Mouse (Mus musculus) lung, embryonic 16.5 days (tissue): ENCODE data around the gene Pla2g1b. TPM values are rescaled to one million over a fixed set of nuclear protein-coding genes. Genes with fewer than 3 reads are reported as not detected.
"Not testable (repeated sequence)": the region's sequence is repeated elsewhere in the genome, so short reads cannot be mapped to it uniquely, and the experiment has no call there.

Experiments used
- ATAC-seq: fragments of 200-750 bp; cut with Nextera tagmentation; 2 replicates; pipeline ENCODE4 v1.8.0; 2017; ENCODE audit warnings: low read depth, mild to moderate bottlenecking, moderate library complexity
- H3K27ac ChIP-seq: fragments of 300-500 bp; sonication (generic); 2 replicates; pipeline ENCODE4 v1.5.1; 2014; ENCODE audit warnings: mild to moderate bottlenecking, control low read depth, low read length
- H3K27me3 ChIP-seq: fragments of 300-500 bp; sonication (generic); 2 replicates; pipeline ENCODE4 v1.6.1; 2014; ENCODE audit warnings: low read depth, low read length, mixed read lengths; ENCODE audit not compliant: control insufficient read depth, insufficient read depth
- H3K36me3 ChIP-seq: fragments of 300-500 bp; sonication (generic); 2 replicates; pipeline ENCODE4 v1.6.1; 2014; ENCODE audit warnings: low read length; ENCODE audit not compliant: control insufficient read depth, insufficient read depth
- H3K4me1 ChIP-seq: fragments of 300-500 bp; sonication (generic); replicated peaks from 2 replicates; pipeline ENCODE4 v1.6.1; 2014; ENCODE audit warnings: low read length, mixed read lengths; ENCODE audit not compliant: control insufficient read depth, insufficient read depth
- H3K4me2 ChIP-seq: fragments of 300-500 bp; sonication (generic); 2 replicates; pipeline ENCODE4 v1.6.1; 2014; ENCODE audit warnings: low read depth, low read length, control low read depth
- H3K4me3 ChIP-seq: fragments of 300-500 bp; sonication (generic); 2 replicates; pipeline ENCODE4 v1.5.1; 2014; ENCODE audit warnings: mild to moderate bottlenecking, low read length, control low read depth
- H3K9ac ChIP-seq: fragments of 300-500 bp; sonication (generic); 2 replicates; pipeline ENCODE4 v1.6.1; 2014; ENCODE audit warnings: low read length, control low read depth
- H3K9me3 ChIP-seq: fragments of 300-500 bp; sonication (generic); 2 replicates; pipeline ENCODE4 v1.6.1; 2016; ENCODE audit warnings: low read length; ENCODE audit not compliant: control insufficient read depth
- WGBS: fragments of 180-500 bp; shearing (Covaris S2); extraction: QIAGEN DNeasy Blood & Tissue Kit; methylation state at CpG from one replicate; pipeline ENCODE4 v1.1.7; 2014; 5-methylcytosine and 5-hydroxymethylcytosine counted together
- polyA plus RNA-seq: library from polyadenylated mRNA; unstranded; fragments of >200 nt; fragmentation: Nextera tagmentation; extraction: Ambion mirVana; gene quantifications from 2 replicates; pipeline ENCODE4 v1.2.1, GENCODE M21; 2015

Pla2g1b gene
- polyA plus RNA-seq, 1 experiment from 2014 or later: 9.8 TPM

DNA sequence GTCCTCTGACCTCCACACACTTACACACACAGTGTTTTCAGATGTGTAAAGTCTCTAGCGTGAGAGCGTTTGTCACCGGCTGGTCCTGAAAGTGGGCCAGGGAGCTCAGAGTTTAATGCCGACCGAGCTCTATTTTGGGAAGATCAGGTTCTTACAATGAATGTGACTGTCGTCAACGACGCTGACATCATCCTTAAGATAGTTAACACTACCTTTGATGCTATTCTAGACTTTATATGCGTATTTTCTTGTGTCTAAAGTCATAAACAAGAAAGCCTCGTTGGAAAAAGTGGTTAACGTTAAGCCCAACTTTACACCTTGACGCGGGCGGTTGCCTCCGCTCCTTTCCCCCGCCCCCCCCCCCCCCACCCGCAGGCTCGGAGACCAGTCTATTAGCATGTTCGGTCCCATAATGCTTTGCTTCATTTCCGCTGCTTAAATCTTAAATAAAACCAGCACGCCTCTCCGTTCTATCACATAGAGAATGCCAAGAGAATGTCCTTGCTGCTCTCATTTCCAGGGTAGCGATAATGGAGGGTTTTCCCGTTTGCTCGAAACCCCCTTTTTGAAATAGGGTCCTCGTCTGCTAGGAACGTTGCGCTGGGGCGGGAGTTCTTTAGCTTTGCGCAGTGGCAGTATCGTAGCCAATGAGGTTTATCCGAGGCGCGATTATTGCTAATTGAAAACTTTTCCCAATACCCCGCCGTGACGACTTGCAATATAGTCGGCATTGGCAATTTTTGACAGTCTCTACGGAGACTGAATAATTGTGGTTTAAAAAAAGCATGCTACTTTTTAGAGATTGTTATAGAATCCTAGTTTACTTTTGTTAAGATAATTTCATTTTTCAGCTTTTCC is 23.0 kb downstream of the Pla2g1b start:
- H3K4me1 ChIP-seq: peaks cover 28% of the 10 kb centered on the region
- ATAC-seq: peak; percentile 74
- peak overlapping the region; percentile 100 for H3K27ac ChIP-seq
- peak overlapping the region; percentile 49 for H3K4me3 ChIP-seq
- no peaks in the 10 kb centered on the region for H3K9me3 ChIP-seq
- peak overlapping the region; percentile 83 for H3K4me2 ChIP-seq
- peak overlapping the region; percentile 86 for H3K9ac ChIP-seq
- no peaks in the 10 kb centered on the region for H3K27me3 ChIP-seq
- WGBS: under 1% methylated on average over 38 of the region's 39 CpGs
- no peaks in the 10 kb centered on the region for H3K36me3 ChIP-seq

GRCm38 (mm10) chr5:115489699-115490637 is 23.9 kb downstream of the Pla2g1b start:
- no peaks in the 10 kb centered on the region for H3K27me3 ChIP-seq
- under 1% methylated on average over 50 of the region's 50 CpGs for WGBS
- H3K27ac ChIP-seq: peak overlapping the region; percentile 100
- peak; percentile 81 for ATAC-seq
- H3K36me3 ChIP-seq: no peaks in the 10 kb centered on the region
- H3K9me3 ChIP-seq: no peaks in the 10 kb centered on the region
- peaks cover 31% of the 10 kb centered on the region for H3K4me1 ChIP-seq
- peak overlapping the region; percentile 83 for H3K4me2 ChIP-seq
- peak overlapping the region; percentile 49 for H3K4me3 ChIP-seq
- H3K9ac ChIP-seq: peak overlapping the region; percentile 86

- Histone ChIP-seq H3K9ac (no peak overlapping the region), H3K27ac (peak overlapping the region; percentile 79), H3K4me3 (no peak overlapping the region), H3K9me3 (no peaks in the 10 kb centered on the region), H3K27me3 (no peaks in the 10 kb centered on the region), H3K4me2 (peak overlapping the region; percentile 39), H3K4me1 (peaks cover 31% of the 10 kb centered on the region), H3K36me3 (no peaks in the 10 kb centered on the region)
- WGBS: 10% methylated on average over 8 of the region's 8 CpGs
- no peak for ATAC-seq
These were observed 24.6 kb downstream of the Pla2g1b start for GRCm38 (mm10) chr5:115490638-115491000.

DNA sequence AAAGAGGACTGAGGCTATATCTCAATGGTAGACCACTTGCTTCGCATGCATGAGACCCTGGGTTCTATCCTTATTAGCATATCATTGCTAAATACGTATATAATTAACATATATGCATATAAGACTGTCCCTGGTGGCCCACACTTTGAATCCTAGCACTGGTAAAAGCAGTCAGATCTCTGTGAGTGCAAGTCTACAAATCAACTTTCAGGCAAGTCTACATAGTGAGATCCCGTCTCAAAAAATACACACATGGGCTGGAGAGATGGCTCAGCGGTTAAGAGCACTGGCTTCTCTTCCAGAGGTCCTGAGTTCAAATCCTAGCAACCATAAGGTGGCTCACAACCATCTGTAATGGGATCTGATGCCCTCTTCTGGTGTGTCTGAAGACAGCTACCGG is 25.0 kb downstream of the Pla2g1b start:
- no peaks in the 10 kb centered on the region for H3K9me3 ChIP-seq
- no peak overlapping the region for H3K4me3 ChIP-seq
- H3K27ac ChIP-seq: peak overlapping the region; percentile 79; the same call in 1 of the 2 replicates
- H3K4me2 ChIP-seq: peak overlapping the region; percentile 39
- ATAC-seq: no peak
- peaks cover 31% of the 10 kb centered on the region for H3K4me1 ChIP-seq
- H3K36me3 ChIP-seq: no peaks in the 10 kb centered on the region
- 29% methylated on average over 5 of the region's 5 CpGs for WGBS
- H3K9ac ChIP-seq: no peak overlapping the region
- no peaks in the 10 kb centered on the region for H3K27me3 ChIP-seq

DNA sequence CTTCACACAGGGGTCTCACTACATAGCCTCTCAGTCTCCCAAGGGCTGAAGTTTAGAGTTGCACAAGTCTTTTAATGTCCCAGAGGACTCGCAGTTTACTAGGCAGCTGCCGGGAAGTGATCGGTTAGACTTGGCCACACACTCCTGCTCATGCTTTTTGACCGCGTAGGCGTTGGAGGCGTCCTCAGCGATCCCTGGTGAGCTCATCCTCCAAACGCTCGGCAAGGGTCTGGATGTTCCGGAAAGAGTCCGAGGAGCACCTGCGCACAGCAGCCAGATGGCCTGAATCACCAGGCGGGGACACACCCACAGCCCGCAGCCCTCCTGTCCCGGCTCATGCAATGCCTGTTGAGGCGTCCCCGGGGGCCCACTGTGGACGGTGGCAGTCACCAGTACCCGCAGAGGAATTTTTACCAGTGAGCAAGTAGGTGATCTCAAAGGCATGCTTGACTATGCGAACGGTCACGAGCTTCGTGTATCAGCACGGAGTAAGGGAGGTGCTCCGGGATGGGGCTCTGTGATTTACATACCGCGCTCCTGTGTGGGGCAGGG is 25.8 kb downstream of the Pla2g1b start:
- Histone ChIP-seq H3K27ac (peak overlapping the region; percentile 30; the same call in 1 of the 2 replicates), H3K9ac (peak overlapping the region; percentile 67), H3K4me1 (peaks cover 31% of the 10 kb centered on the region), H3K27me3 (no peaks in the 10 kb centered on the region), H3K36me3 (no peaks in the 10 kb centered on the region), H3K4me3 (peak overlapping the region; percentile 40), H3K4me2 (peak overlapping the region; percentile 70), H3K9me3 (no peaks in the 10 kb centered on the region)
- WGBS: 3% methylated on average over 28 of the region's 28 CpGs
- ATAC-seq: no peak

DNA sequence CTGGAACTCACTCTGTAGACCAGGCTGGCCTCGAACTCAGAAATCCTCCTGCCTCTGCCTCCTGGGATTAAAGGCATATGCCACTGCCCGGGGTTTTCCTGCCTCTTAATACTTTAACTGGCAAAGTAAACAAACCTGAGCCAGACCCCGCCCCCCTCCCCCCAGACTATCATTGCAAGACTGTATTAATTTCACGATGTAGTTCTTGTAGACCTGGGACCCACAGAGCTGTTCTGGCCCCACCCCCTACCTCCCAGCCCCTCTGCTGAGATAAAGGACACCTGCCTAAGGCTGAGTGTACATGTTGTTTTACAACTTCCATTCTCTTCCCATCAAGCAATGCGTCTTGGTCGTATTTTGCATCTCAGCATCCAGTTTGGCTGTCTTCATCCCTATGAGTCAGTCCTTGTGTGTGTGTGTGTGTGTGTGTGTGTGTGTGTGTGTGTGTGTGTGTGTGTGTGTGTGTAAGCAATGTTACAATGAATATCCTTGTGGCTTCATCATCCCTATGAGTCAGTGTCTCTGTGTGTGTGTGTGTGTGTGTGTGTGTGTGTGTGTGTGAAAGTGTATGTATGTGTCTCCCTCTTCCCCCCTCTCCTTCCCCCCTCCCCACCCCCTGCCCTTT is 26.8 kb downstream of the Pla2g1b start:
- Histone ChIP-seq H3K4me2 (no peak overlapping the region), H3K27ac (peak overlapping the region; percentile 87; the same call in 1 of the 2 replicates)
- WGBS: 57% methylated on average over 6 of the region's 6 CpGs

DNA sequence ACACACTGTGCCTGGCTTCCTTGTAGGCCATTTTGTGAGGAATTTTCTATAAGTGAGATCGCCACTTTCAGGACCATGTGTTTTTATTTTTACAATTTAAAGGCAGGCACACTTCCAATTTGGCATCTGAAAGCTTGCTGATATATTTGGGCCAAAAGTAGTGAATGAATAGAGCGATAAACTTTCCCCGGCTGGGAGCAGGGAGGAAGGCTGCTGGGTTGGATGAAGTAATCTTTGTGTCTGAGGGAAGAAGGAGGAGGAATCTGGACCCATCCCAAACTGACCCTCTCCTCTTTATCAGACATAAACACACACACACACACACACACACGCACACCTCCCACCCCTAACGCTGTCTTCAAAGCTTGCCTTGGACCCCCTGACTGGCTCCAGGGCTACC is 27.4 kb downstream of the Pla2g1b start:
- Histone ChIP-seq H3K36me3 (no peaks in the 10 kb centered on the region), H3K27ac (peak overlapping the region; percentile 87), H3K9ac (peak overlapping the region; percentile 8; the same call in 1 of the 2 replicates), H3K4me3 (no peak overlapping the region), H3K4me2 (no peak overlapping the region), H3K27me3 (no peaks in the 10 kb centered on the region), H3K4me1 (peaks cover 33% of the 10 kb centered on the region), H3K9me3 (no peaks in the 10 kb centered on the region)
- ATAC-seq: no peak
- 27% methylated on average over 5 of the region's 5 CpGs for WGBS

More for the DNA sequence above, 26.8 kb downstream of the Pla2g1b start:
- no peak for ATAC-seq
- Histone ChIP-seq H3K9me3 (no peaks in the 10 kb centered on the region), H3K4me1 (peaks cover 31% of the 10 kb centered on the region), H3K36me3 (no peaks in the 10 kb centered on the region), H3K4me3 (no peak overlapping the region), H3K9ac (no peak overlapping the region), H3K27me3 (no peaks in the 10 kb centered on the region)

GRCm38 (mm10) chr5:115495618-115496017 is 29.6 kb downstream of the Pla2g1b start:
- H3K9me3 ChIP-seq, H3K27ac ChIP-seq, ATAC-seq, H3K9ac ChIP-seq, H3K4me2 ChIP-seq, H3K27me3 ChIP-seq, H3K36me3 ChIP-seq, H3K4me3 ChIP-seq: not testable (repeated sequence)
- H3K4me1 ChIP-seq: peaks cover 29% of the 10 kb centered on the region
- WGBS: 82% methylated on average over 3 of the region's 3 CpGs
